Mouse (Mus musculus): ENCODE measurements around the gene Ranbp9. TPM values are rescaled to one million over a fixed set of nuclear protein-coding genes. Genes with fewer than 3 reads are reported as not detected.
"Not testable (repeated sequence)": the region's sequence is repeated elsewhere in the genome, so short reads cannot be mapped to it uniquely, and the experiment has no call there.

The Ranbp9 gene
- polyA plus RNA-seq, 1 experiment: 17.6 TPM

DNA sequence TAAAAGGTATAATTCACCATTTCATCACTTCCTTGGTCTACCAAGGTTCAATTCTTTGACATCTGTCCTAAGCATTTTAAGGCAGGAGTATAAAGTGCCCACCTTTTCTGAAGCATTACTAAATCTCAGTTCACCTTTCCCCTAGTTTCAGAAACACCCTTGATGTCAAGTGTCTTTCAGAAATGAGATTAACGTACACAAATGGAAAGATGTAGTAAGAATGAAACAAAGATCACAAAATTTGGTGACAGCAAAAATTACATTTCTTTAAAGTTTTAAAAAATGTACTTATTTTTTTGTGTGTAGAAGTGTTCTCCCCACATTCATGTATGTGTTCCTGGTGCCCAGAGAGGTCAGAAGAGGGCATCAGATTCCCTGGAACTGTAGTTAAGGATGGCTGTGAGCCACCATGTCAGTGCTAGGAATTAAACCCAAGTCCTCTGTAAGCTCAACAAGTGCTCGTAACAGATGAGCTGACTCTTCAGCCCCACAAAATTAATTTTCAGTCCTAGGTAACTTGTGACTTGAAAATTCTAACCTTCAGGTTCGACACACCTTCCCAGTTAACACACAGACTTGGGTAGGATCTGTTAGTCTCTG is 3.9 kb downstream of the Ranbp9 start:
- Histone ChIP-seq H3K27me3 (ENCODE audit: control insufficient read depth, insufficient read depth, insufficient read length) (no peaks in the 10 kb centered on the region), H3K79me3 (ENCODE audit: low read depth) (peaks cover 80% of the 10 kb centered on the region)

GRCm38 (mm10) chr13:43476226-43476625 is 4.9 kb downstream of the Ranbp9 start:
- no peaks in the 10 kb centered on the region for H3K27me3 ChIP-seq (ENCODE audit: control insufficient read depth, insufficient read depth, insufficient read length)
- H3ac ChIP-seq (ENCODE audit: control insufficient read depth, insufficient read length, low read depth): no peak overlapping the region
- H3K79me3 ChIP-seq (ENCODE audit: low read depth): peaks cover 87% of the 10 kb centered on the region
- H3K36me3 ChIP-seq (ENCODE audit: control insufficient read depth, insufficient read depth): no peaks in the 10 kb centered on the region
- peaks cover 94% of the 10 kb centered on the region for H3K79me2 ChIP-seq (ENCODE audit: control insufficient read depth, insufficient read depth)
- no peak for TF ChIP-seq CEBPB (IDR thresholded peaks at IDR 0.05; ENCODE audit: low read depth)
- H3K4me3 ChIP-seq (ENCODE audit: insufficient read depth, poor library complexity, severe bottlenecking): no peak overlapping the region

More for the DNA sequence above, 3.9 kb downstream of the Ranbp9 start:
- TF ChIP-seq USF1 (IDR thresholded peaks at IDR 0.05; ENCODE audit: low read depth) (no peak), CEBPB (IDR thresholded peaks at IDR 0.05; ENCODE audit: low read depth) (no peak), MYOD1 (IDR thresholded peaks at IDR 0.05; ENCODE audit: control insufficient read depth, insufficient read length, low read depth) (no peak), CTCF (IDR thresholded peaks at IDR 0.05; ENCODE audit: control insufficient read depth, insufficient read depth, insufficient read length) (no peak), FOSL1 (IDR thresholded peaks at IDR 0.05; ENCODE audit: insufficient read depth, low read length, poor library complexity, severe bottlenecking) (no peak), MAX (IDR thresholded peaks at IDR 0.05) (no peak), MYOG (IDR thresholded peaks at IDR 0.05; ENCODE audit: control insufficient read depth, extremely low read depth, insufficient read length) (no peak)
- Histone ChIP-seq H3K36me3 (ENCODE audit: control insufficient read depth, insufficient read depth) (no peaks in the 10 kb centered on the region), H3ac (ENCODE audit: control insufficient read depth, insufficient read length, low read depth) (no peak overlapping the region), H3K4me3 (ENCODE audit: insufficient read depth, poor library complexity, severe bottlenecking) (no peak overlapping the region), H3K79me2 (ENCODE audit: control insufficient read depth, insufficient read depth) (peaks cover 86% of the 10 kb centered on the region)

- no peak overlapping the region for H3K4me3 ChIP-seq (ENCODE audit: insufficient read depth, poor library complexity, severe bottlenecking)
- H3K79me3 ChIP-seq (ENCODE audit: low read depth): peaks cover 95% of the 10 kb centered on the region
- H3ac ChIP-seq (ENCODE audit: control insufficient read depth, insufficient read length, low read depth): no peak overlapping the region
- no peaks in the 10 kb centered on the region for H3K36me3 ChIP-seq (ENCODE audit: control insufficient read depth, insufficient read depth)
- TF ChIP-seq MYOG (IDR thresholded peaks at IDR 0.05; ENCODE audit: control insufficient read depth, extremely low read depth, insufficient read length): no peak
- no peak for TF ChIP-seq USF1 (IDR thresholded peaks at IDR 0.05; ENCODE audit: low read depth)
- no peak for TF ChIP-seq FOSL1 (IDR thresholded peaks at IDR 0.05; ENCODE audit: insufficient read depth, low read length, poor library complexity, severe bottlenecking)
- no peak for TF ChIP-seq CTCF (IDR thresholded peaks at IDR 0.05; ENCODE audit: control insufficient read depth, insufficient read depth, insufficient read length)
- H3K27me3 ChIP-seq (ENCODE audit: control insufficient read depth, insufficient read depth, insufficient read length): no peaks in the 10 kb centered on the region
- peaks cover 98% of the 10 kb centered on the region for H3K79me2 ChIP-seq (ENCODE audit: control insufficient read depth, insufficient read depth)
Measured at GRCm38 (mm10) chr13:43474722-43475121, 6.4 kb downstream of the Ranbp9 start.

GRCm38 (mm10) chr13:43471861-43472260 is 9.2 kb downstream of the Ranbp9 start:
- H3K36me3 ChIP-seq (ENCODE audit: control insufficient read depth, insufficient read depth); H3K27me3 ChIP-seq (ENCODE audit: control insufficient read depth, insufficient read depth, insufficient read length); H3K4me3 ChIP-seq (ENCODE audit: insufficient read depth, poor library complexity, severe bottlenecking); H3ac ChIP-seq (ENCODE audit: control insufficient read depth, insufficient read length, low read depth): not testable (repeated sequence)
- H3K79me3 ChIP-seq (ENCODE audit: low read depth): peaks cover 92% of the 10 kb centered on the region
- H3K79me2 ChIP-seq (ENCODE audit: control insufficient read depth, insufficient read depth): peaks cover 98% of the 10 kb centered on the region

GRCm38 (mm10) chr13:43469607-43470006 is 11.5 kb downstream of the Ranbp9 start:
- peaks cover 89% of the 10 kb centered on the region for H3K79me3 ChIP-seq (ENCODE audit: low read depth)

GRCm38 (mm10) chr13:43464605-43465004 is 16.5 kb downstream of the Ranbp9 start:
- Histone ChIP-seq H3ac (ENCODE audit: control insufficient read depth, insufficient read length, low read depth) (no peak overlapping the region), H3K4me3 (ENCODE audit: insufficient read depth, poor library complexity, severe bottlenecking) (no peak overlapping the region), H3K27me3 (ENCODE audit: control insufficient read depth, insufficient read depth, insufficient read length) (no peaks in the 10 kb centered on the region), H3K79me2 (ENCODE audit: control insufficient read depth, insufficient read depth) (peaks cover 99% of the 10 kb centered on the region), H3K79me3 (ENCODE audit: low read depth) (peaks cover 86% of the 10 kb centered on the region), H3K36me3 (ENCODE audit: control insufficient read depth, insufficient read depth) (peaks cover 23% of the 10 kb centered on the region)
- TF ChIP-seq MAX (IDR thresholded peaks at IDR 0.05) (no peak), USF1 (IDR thresholded peaks at IDR 0.05; ENCODE audit: low read depth) (no peak), CTCF (IDR thresholded peaks at IDR 0.05; ENCODE audit: control insufficient read depth, insufficient read depth, insufficient read length) (no peak), CEBPB (IDR thresholded peaks at IDR 0.05; ENCODE audit: low read depth) (no peak), MYOD1 (IDR thresholded peaks at IDR 0.05; ENCODE audit: control insufficient read depth, insufficient read length, low read depth) (no peak)

More at GRCm38 (mm10) chr13:43469607-43470006, 11.5 kb downstream of the Ranbp9 start:
- Histone ChIP-seq H3K36me3 (ENCODE audit: control insufficient read depth, insufficient read depth) (peaks cover 7% of the 10 kb centered on the region), H3K27me3 (ENCODE audit: control insufficient read depth, insufficient read depth, insufficient read length) (no peaks in the 10 kb centered on the region), H3K79me2 (ENCODE audit: control insufficient read depth, insufficient read depth) (peaks cover 97% of the 10 kb centered on the region), H3K4me3 (ENCODE audit: insufficient read depth, poor library complexity, severe bottlenecking) (no peak overlapping the region), H3ac (ENCODE audit: control insufficient read depth, insufficient read length, low read depth) (no peak overlapping the region)
- TF ChIP-seq MYOD1 (IDR thresholded peaks at IDR 0.05; ENCODE audit: control insufficient read depth, insufficient read length, low read depth) (no peak), FOSL1 (IDR thresholded peaks at IDR 0.05; ENCODE audit: insufficient read depth, low read length, poor library complexity, severe bottlenecking) (no peak), MYOG (IDR thresholded peaks at IDR 0.05; ENCODE audit: control insufficient read depth, extremely low read depth, insufficient read length) (no peak), CEBPB (IDR thresholded peaks at IDR 0.05; ENCODE audit: low read depth) (no peak), CTCF (IDR thresholded peaks at IDR 0.05; ENCODE audit: control insufficient read depth, insufficient read depth, insufficient read length) (no peak), USF1 (IDR thresholded peaks at IDR 0.05; ENCODE audit: low read depth) (no peak), MAX (IDR thresholded peaks at IDR 0.05) (no peak)

Measured in C2C12 (cell line).